Mouse (Mus musculus): ENCODE data around the gene Ndp.
A peak's percentile ranks its signal among the peaks of the same experiment; 100 is the strongest.

The Ndp gene

GRCm38 (mm10) chrX:16911241-16911873 is at the start of gene Ndp:
TSS of gene Ndp (minus strand) at chrX:16911774.
- no peak for DNase-seq (ENCODE audit: low read depth)

DNA sequence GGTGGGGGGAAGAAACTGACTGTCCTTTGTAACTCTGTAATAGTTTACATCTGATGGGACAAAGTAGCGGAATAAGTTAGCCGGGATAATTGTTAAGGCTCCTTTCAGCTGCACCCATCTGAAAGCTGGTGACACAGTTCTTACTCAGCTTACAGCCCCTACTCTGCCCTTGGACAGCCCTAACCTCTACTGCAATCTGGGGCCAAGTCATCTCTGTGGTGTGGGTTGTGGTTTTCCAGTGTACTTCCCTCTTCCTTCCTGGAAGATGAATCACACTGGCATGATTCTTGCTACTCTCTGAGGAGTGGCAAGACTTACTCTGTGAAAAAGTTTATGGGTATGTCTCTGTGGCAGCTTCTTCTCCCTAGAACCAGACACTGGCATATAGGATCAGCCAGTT is 43.2 kb upstream of the Ndp start:
- no peak for DNase-seq (ENCODE audit: low read depth)

GRCm38 (mm10) chrX:16918006-16918405 is 6.4 kb upstream of the Ndp start:
- no peak for DNase-seq (ENCODE audit: low read depth)

GRCm38 (mm10) chrX:16913118-16913517 is 1.5 kb upstream of the Ndp start:
- DNase-seq (ENCODE audit: low read depth), result no peak

DNA sequence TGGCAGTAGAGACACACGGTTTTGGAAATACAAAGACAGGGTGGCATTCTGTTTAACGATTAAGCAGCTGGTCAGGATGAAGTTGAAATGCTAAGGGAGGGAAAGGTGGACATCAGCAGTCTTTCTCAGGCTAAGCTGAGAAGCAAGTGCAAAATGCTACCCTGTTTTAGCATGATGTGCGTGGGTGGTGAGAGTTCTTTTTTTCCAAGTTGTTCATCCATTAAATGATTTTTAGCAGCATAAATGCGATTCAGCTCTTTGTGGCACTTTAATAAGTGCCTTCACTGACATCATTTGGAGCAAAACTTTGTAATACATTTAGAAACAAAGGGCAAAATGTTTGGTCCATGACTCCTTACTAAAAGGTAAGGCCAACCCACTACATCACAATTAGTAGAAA is 337 bp upstream of the Ndp start:
- DNase-seq (ENCODE audit: low read depth), result no peak

DNA sequence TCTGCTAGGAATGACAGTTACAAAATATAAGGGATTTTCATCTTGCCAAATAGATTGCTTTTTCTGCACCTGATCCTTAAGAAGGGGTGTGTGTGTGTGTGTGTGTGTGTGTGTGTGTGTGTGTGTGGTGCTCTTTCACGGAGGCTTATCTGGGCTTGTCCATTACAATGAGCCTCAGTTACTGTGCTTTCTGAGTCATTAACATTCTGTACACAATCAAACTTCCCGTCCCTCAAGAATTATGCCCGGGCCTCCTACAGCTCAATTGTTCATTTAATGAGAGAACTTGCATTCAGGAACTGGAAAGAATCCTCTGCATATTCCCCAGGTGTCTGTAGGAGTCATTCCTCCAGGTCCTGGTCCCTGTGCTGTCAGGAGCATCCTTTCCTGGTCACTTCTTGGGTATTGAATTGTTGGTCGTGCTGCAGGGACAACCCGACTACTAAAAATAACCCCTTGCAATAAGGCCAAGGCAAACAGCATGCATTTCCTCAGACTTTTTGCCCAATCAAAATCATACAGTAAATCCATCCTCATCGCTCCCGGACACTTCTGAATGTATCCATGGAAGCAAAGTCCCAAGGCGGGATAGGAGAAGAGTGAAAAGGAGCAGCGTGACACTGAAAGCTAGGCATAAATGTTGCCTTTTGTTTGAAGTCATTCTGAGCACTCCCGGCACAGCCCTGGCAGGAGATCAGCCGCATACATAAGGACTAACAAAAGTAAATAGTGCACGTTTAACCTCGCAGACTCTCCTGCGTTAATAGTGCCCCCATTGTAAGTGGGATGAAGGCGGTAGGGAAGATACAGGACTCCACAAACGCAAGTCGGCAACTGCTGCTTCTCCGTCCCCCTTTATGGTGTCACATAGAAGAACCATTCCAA is 1.1 kb downstream of the Ndp start:
- DNase-seq (ENCODE audit: low read depth), result no peak

GRCm38 (mm10) chrX:16908652-16909051 is 2.9 kb downstream of the Ndp start:
- no peak for DNase-seq (ENCODE audit: low read depth)

DNA sequence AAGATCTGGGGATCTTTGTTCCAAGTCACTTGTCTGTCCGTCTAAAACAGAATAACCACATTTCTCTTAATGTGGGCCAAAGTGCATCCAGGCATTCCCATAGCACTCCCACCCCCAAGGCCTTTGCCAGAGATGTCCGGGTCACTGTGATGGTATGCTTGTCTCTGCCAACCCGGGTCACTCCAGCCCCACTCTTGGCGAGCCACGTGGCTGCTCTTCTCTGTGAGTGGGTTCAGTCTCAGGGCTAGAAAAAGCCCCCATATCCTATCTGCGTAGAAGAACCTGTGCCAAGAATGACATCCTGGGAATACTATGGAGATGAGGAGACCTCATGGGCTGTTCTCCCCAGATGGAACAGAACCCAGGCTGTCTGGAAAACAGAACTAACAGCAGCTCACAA is 4.0 kb downstream of the Ndp start:
- no peak for DNase-seq (ENCODE audit: low read depth)

DNA sequence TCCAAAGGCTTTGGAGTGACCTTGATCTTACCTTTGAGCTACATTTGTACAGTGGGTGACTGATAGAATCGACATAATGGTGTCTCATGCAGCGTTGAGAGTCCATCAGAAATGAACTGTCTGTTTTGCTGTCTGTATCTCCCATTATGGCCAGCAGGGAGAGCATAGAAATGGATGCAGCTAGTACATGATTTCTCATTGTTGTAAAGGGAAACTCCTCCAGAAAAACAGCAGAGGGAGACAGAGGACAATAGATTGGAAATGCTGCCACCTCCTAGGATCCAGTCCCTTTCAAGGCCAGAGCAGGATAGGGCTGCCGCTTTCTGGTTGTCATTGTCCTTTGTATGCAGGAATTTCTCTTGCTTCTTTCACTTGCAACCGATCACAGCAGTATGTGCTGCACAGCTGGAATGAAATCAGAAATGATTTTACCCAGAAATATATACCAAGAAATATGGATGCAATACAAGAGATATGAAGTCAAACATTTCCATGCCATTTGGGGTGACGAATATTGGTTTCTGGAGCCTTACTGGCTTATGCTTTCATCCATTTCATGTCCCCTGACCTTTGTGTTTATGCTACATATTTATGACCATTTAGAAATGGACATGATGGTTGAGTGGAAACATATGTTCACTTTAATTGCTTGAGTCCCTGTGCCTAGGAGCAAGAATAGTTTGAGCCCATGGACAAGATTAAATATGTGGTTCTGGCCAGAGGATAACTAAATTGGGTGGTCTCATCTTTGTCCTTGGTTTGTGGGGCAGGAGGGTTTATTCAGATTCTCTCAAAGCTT is 17.0 kb downstream of the Ndp start:
- peak; percentile 0 for DNase-seq (ENCODE audit: low read depth)

DNA sequence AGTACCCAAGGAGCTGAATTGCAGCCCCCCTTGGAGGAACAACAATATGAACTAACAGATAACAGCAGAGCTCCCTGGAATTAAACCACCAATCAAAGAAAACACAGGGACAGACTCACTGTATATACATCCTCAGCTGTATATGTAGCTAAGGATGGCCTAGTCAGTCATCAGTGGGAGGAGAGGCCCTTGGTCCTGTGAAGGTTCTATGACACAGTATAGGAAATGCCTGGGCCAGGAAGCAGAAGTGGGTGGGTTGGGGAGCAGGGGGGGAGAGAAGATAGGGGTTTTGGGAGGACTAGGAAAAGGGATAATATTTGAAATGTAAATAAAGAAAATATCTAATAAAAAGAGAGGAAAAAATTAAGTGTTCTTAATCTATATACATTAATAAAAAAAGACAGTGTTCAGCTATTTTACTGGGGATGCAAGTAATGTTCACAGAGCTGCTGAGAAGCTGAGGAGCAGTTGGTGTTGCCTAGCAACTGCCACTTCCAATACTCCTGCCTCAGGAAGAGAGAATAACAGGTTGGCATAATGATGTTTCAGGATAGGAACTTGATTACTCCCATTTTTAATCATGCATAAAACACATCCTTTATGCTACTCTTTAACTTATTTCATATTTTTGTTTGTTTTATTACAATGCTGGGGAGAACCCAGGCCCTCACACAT is 43.8 kb downstream of the Ndp start:
- no peak for DNase-seq (ENCODE audit: low read depth)

DNA sequence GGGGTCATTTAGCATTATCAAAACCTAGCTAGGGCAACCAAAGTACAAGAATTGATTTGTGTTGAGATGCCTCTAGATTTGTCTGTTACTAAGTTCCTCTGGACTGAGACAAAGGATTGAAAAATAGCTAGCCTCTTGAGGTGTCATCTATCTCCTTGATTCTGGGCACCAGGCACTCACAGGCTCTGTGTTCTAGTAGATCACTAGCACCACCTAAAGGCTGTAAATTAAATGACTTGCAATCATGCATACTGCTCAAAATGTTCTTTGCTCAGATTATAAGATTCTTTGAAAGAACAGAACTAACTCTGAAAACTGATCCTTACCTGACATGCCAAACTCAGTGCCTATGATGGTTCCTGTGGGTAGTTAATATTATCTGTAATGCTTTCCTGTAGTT is 51.3 kb downstream of the Ndp start:
- DNase-seq (ENCODE audit: low read depth), result no peak

- DNase-seq (ENCODE audit: low read depth), result no peak
These were observed 65.5 kb downstream of the Ndp start for GRCm38 (mm10) chrX:16846034-16846433.

DNA sequence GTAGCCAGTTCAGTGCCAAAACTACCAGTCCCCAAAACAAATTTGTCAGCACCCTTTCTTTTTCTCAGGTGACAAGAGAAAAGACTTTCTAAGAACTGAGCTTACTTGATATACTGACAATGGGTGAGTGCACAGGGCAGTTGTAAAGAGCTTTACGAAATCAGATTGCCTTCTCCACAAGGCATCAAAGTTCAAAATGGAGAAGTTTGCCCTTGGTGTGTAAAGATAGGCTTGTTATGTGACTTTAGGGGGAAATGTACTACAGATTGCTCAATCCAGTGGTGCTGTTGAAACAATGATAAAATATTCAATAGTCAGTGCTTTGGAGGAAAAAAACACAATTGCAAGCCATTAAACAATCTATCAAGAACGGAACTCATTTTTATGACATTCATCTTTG is 70.1 kb downstream of the Ndp start:
- no peak for DNase-seq (ENCODE audit: low read depth)

DNA sequence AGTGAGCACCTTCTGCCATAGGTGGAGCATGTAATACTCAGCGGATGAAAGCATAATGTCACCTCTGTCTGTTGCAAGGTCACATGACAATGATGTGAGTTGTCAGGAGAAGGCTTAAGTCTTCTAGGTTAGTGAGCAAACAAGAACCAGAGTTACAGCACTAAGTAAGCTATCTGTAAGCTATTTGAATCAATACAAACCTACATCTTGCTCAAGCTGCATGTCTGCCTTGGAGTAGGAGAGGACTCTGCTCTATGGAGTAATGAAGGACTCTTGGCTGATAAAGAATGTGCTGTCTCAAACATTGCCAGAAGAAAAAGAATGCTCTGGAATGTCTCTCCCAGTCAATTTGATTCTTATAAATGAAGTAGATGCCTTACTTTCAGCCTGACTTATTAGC is 74.3 kb downstream of the Ndp start:
- no peak for DNase-seq (ENCODE audit: low read depth)

- no peak for DNase-seq (ENCODE audit: low read depth)
These were observed 75.0 kb downstream of the Ndp start for GRCm38 (mm10) chrX:16836488-16837082.

Measured in induced T-regulatory cell, adult 2 months (primary cell).